Mouse (Mus musculus) kidney, embryonic 14.5 days (tissue): ENCODE data around the gene Ephx4. TPM values are rescaled to one million over a fixed set of nuclear protein-coding genes. Genes with fewer than 3 reads are reported as not detected.

Experiments
- ATAC-seq: fragments of 200-750 bp; cut with Nextera tagmentation; 2 replicates; pipeline ENCODE4 v1.8.0; 2017; ENCODE audit warnings: moderate number of reproducible peaks, mild to moderate bottlenecking, moderate TSS enrichment, moderate library complexity; ENCODE audit not compliant: low FRiP score, low TSS enrichment
- H3K27ac ChIP-seq: fragments of 300-500 bp; sonication (generic); 2 replicates; pipeline ENCODE4 v1.5.1; 2014; ENCODE audit warnings: low read depth, mild to moderate bottlenecking, low read length, moderate library complexity, mixed read lengths
- H3K27me3 ChIP-seq: fragments of 300-500 bp; sonication (generic); 2 replicates; pipeline ENCODE4 v1.6.1; 2014; ENCODE audit warnings: mild to moderate bottlenecking, low read length; ENCODE audit not compliant: control insufficient read depth, insufficient read depth
- H3K36me3 ChIP-seq: fragments of 300-500 bp; sonication (generic); 2 replicates; pipeline ENCODE4 v1.6.1; 2014; ENCODE audit warnings: low read length, mixed read lengths; ENCODE audit not compliant: control insufficient read depth, insufficient read depth
- H3K4me1 ChIP-seq: fragments of 300-500 bp; sonication (generic); 2 replicates; pipeline ENCODE4 v1.6.1; 2014; ENCODE audit warnings: low read length, mixed read lengths; ENCODE audit not compliant: control insufficient read depth, insufficient read depth
- H3K4me2 ChIP-seq: fragments of 300-500 bp; sonication (generic); replicated peaks from 2 replicates; pipeline ENCODE4 v1.6.1; 2014; ENCODE audit warnings: low read depth, mild to moderate bottlenecking, low read length
- H3K4me3 ChIP-seq: fragments of 300-500 bp; sonication (generic); 2 replicates; pipeline ENCODE4 v1.5.1; 2014; ENCODE audit warnings: mild to moderate bottlenecking, low read length
- H3K9ac ChIP-seq: fragments of 300-500 bp; sonication (generic); 2 replicates; pipeline ENCODE4 v1.6.1; 2014; ENCODE audit warnings: low read depth, mild to moderate bottlenecking, low read length, moderate library complexity
- H3K9me3 ChIP-seq: fragments of 300-500 bp; sonication (generic); 2 replicates; pipeline ENCODE4 v1.6.1; 2016; ENCODE audit warnings: low read length; ENCODE audit not compliant: control insufficient read depth
- whole genome bisulfite sequencing: fragments of 180-500 bp; shearing (Covaris S2); extraction: QIAGEN DNeasy Blood & Tissue Kit; methylation state at CpG from one replicate; pipeline ENCODE4 v1.1.7; 2014; 5-methylcytosine and 5-hydroxymethylcytosine counted together
- polyA plus RNA-seq: library from polyadenylated mRNA; unstranded; fragments of >200 nt; fragmentation: Nextera tagmentation; extraction: Ambion mirVana; gene quantifications from 2 replicates; pipeline ENCODE4 v1.2.1, GENCODE M21; 2014

The Ephx4 gene
- polyA plus RNA-seq, 1 experiment from 2014 or later, result 2.7 TPM

DNA sequence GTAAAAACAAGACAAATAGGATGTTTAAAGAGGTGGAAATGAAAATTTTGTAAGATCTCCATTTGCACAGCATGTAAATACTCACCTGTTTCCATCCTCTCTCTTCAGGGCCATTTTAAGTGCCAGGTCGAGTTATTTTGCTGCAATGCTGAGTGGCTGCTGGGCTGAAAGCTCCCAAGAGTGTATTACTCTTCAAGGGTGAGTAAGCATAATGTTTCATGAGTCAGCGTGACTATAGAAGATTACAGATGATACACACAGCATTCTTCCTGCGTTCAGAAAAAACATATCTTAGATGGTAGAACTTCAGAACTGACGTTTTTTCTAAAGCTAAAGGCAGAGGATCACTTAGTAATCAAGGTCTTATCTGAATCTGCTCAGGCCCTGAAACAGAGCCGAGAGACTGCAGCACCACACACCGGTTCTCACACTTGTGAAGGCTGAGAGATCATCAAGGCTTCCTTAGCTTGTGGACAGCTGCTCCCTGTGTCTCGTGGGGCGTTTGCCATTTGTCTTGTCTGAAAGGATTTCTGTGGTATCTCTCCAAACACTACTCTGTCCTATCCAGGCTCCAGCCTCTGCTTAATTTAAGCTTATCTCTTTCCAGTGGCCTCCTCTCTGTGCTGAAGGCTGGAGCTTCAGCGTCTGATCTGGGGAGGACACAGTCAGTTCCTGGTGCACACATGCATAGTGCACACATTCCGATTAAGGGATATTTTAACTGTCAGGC is 68.2 kb downstream of the Ephx4 start:
- H3K4me3 ChIP-seq, result no peak overlapping the region
- no peak overlapping the region for H3K4me2 ChIP-seq
- ATAC-seq, result no peak
- 71% methylated on average over 10 of the region's 10 CpGs for WGBS
- 0 out of 2 replicates have a peak, but pooled peaks cover 3% of the 10 kb centered on the region for H3K36me3 ChIP-seq
- H3K4me1 ChIP-seq, result no peaks in the 10 kb centered on the region
- H3K9me3 ChIP-seq, result no peaks in the 10 kb centered on the region
- H3K9ac ChIP-seq, result no peak overlapping the region
- H3K27ac ChIP-seq, result no peak overlapping the region
- no peaks in the 10 kb centered on the region for H3K27me3 ChIP-seq

Other genes with a start within 250 kb of the Ephx4 start
- 7.5 and 18.0 TPM in 2 replicates for gene Tgfbr3, start 113.1 kb upstream of the Ephx4 start, polyA plus RNA-seq
- gene Brdt, start 71.6 kb upstream of the Ephx4 start, polyA plus RNA-seq, result 1.4 and 1.9 TPM in 2 replicates
- not detected in 2 replicates for gene Lpcat2b, start 28.8 kb downstream of the Ephx4 start, polyA plus RNA-seq
- 4.0 and 4.1 TPM in 2 replicates for gene Btbd8, start 35.3 kb downstream of the Ephx4 start, polyA plus RNA-seq
- 0.84 and 0.94 TPM in 2 replicates for gene Gm42669, start 104.9 kb downstream of the Ephx4 start, polyA plus RNA-seq
- gene 1700028K03Rik, start 132.0 kb downstream of the Ephx4 start, polyA plus RNA-seq, result 0.06 and 0.16 TPM in 2 replicates
- 17.4 and 18.5 TPM in 2 replicates for gene Rpap2, start 194.6 kb downstream of the Ephx4 start, polyA plus RNA-seq
- gene Glmn, start 195.2 kb downstream of the Ephx4 start, polyA plus RNA-seq, result 37.3 and 43.6 TPM in 2 replicates